Mouse (Mus musculus) stomach, postnatal 0 days (tissue): Measurements from ENCODE around the gene Ddx17. TPM values are rescaled to one million over a fixed set of nuclear protein-coding genes. Genes with fewer than 3 reads are reported as not detected.

Source experiments
- ATAC-seq: fragments of 200-750 bp; cut with Nextera tagmentation; 2 replicates; pipeline ENCODE4 v1.8.0; 2017; ENCODE audit not compliant: low FRiP score, low TSS enrichment
- DNase-seq: peaks from one replicate; pipeline ENCODE4 v3.0.0-alpha.2; 2016; ENCODE audit warnings: low spot score
- H3K27ac ChIP-seq: fragments of 300-500 bp; sonication (generic); replicated peaks from 2 replicates; pipeline ENCODE4 v1.5.1; 2014; ENCODE audit warnings: mild to moderate bottlenecking, control low read depth
- H3K27me3 ChIP-seq: fragments of 300-500 bp; sonication (generic); 2 replicates; pipeline ENCODE4 v1.6.1; 2014; ENCODE audit warnings: low read length; ENCODE audit not compliant: control insufficient read depth, insufficient read depth
- H3K36me3 ChIP-seq: fragments of 300-500 bp; sonication (generic); 2 replicates; pipeline ENCODE4 v1.6.1; 2014; ENCODE audit warnings: low read length, mixed read lengths; ENCODE audit not compliant: control insufficient read depth, insufficient read depth
- H3K4me1 ChIP-seq: fragments of 300-500 bp; sonication (generic); replicated peaks from 2 replicates; pipeline ENCODE4 v1.6.1; 2014; ENCODE audit warnings: antibody characterized with exemption; ENCODE audit not compliant: control insufficient read depth, insufficient read depth
- H3K4me2 ChIP-seq: fragments of 300-500 bp; sonication (generic); replicated peaks from 2 replicates; pipeline ENCODE4 v1.6.1; 2014; ENCODE audit warnings: low read depth, mild to moderate bottlenecking, control low read depth, moderate library complexity
- H3K4me3 ChIP-seq: fragments of 300-500 bp; sonication (generic); 2 replicates; pipeline ENCODE4 v1.5.1; 2014; ENCODE audit warnings: low read depth, low read length, control low read depth
- H3K9ac ChIP-seq: fragments of 300-500 bp; sonication (generic); 2 replicates; pipeline ENCODE4 v1.6.1; 2014; ENCODE audit warnings: mild to moderate bottlenecking, low read length, control low read depth, mixed read lengths
- H3K9me3 ChIP-seq: fragments of 300-500 bp; sonication (generic); 2 replicates; pipeline ENCODE4 v1.6.1; 2016; ENCODE audit warnings: low read length; ENCODE audit not compliant: control insufficient read depth
- CTCF ChIP-seq: IDR thresholded peaks from 2 replicates; pipeline ENCODE4 v1.5.1; 2016; ENCODE audit warnings: antibody characterized with exemption, low read depth, mild to moderate bottlenecking, moderate library complexity
- EP300 ChIP-seq: optimal IDR thresholded peaks from 2 replicates; pipeline ENCODE3; 2016; ENCODE audit warnings: antibody characterized with exemption
- WGBS: fragments of 180-500 bp; shearing (Covaris S2); extraction: QIAGEN DNeasy Blood & Tissue Kit; methylation state at CpG from one replicate; pipeline ENCODE4 v1.1.7; 2014; 5-methylcytosine and 5-hydroxymethylcytosine counted together
- microRNA-seq: library from miRNA; unstranded; fragments of <30 nt; microRNA quantifications from one replicate; pipeline ENCODE4, GENCODE M21; 2016
- polyA plus RNA-seq: library from polyadenylated mRNA; unstranded; fragments of >200 nt; fragmentation: Nextera tagmentation; extraction: Ambion mirVana; gene quantifications from 2 replicates; pipeline ENCODE4 v1.2.1, GENCODE M21; 2015

Ddx17 gene
- polyA plus RNA-seq, 1 experiment from 2014 or later = 15.5 TPM

DNA sequence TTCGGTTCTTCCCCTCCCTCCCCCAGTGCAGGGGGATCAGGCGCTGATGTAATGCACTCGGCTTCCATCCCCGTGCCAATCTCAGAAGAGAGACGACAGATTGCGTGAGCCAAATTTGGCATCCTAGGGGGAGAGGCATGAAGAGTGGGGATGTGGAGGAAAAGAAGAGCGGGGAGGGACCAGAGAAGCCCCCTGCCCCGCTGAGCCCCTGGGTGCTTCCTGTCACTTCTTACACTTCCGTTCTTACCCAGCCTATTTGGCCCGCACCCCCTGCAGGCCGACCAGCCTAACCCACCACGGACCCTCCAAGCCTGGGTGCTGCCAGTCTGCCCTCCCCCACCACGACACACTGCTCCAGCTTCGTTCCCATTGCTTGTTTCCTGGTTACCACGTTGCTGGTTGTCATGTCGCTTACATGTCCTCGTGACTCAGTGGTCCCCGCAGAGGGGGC, 43.6 kb downstream of the Ddx17 start:
- Histone ChIP-seq H3K9me3 (no peaks in the 10 kb centered on the region), H3K27me3 (peaks cover 18% of the 10 kb centered on the region)

DNA sequence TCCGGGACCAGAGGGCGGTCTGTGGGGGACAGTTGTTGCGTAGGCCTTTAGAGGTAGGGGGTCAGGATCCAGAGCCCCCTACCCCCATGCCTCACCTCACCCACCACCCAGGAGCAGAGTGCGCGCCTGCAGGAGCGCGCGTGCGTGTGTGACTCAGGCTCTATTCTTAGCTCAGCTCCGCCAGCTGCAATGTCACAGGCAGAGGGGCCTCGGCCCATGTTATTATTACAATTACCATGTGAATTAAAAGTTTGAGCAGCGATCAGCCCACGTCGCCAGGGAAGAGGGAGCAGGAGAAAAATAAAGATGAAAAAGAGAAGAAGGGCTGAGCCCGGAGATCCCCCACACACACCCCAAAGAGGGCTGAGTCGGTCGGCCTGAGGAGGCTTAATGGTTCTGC, 46.4 kb downstream of the Ddx17 start:
- no peak for DNase-seq
- no peak for ATAC-seq
- no peaks in the 10 kb centered on the region for H3K9me3 ChIP-seq
- peaks cover 9% of the 10 kb centered on the region; the same call in 1 of the 2 replicates for H3K27me3 ChIP-seq
- no peak overlapping the region for H3K9ac ChIP-seq
- H3K4me1 ChIP-seq = no peaks in the 10 kb centered on the region
- 64% methylated on average over 17 of the region's 17 CpGs for WGBS
- no peaks in the 10 kb centered on the region for H3K36me3 ChIP-seq
- no peak overlapping the region for H3K27ac ChIP-seq
- no peak overlapping the region for H3K4me2 ChIP-seq
- no peak overlapping the region for H3K4me3 ChIP-seq
- no peak for TF ChIP-seq CTCF
- TF ChIP-seq EP300 = no peak

More for the DNA sequence above, 43.6 kb downstream of the Ddx17 start:
- Histone ChIP-seq H3K4me2 (no peak overlapping the region), H3K9ac (no peak overlapping the region), H3K4me3 (no peak overlapping the region), H3K4me1 (peaks cover 3% of the 10 kb centered on the region; the same call in 1 of the 2 replicates), H3K36me3 (no peaks in the 10 kb centered on the region), H3K27ac (no peak overlapping the region)
- WGBS = 15% methylated on average over 18 of the region's 18 CpGs
- DNase-seq = no peak
- TF ChIP-seq EP300 = no peak
- TF ChIP-seq CTCF = no peak
- ATAC-seq = no peak

- no peak overlapping the region for H3K4me3 ChIP-seq
- H3K9me3 ChIP-seq = no peaks in the 10 kb centered on the region
- H3K36me3 ChIP-seq = no peaks in the 10 kb centered on the region
- no peaks in the 10 kb centered on the region for H3K27me3 ChIP-seq
- no peak overlapping the region for H3K9ac ChIP-seq
- no peak for DNase-seq
- no peaks in the 10 kb centered on the region for H3K4me1 ChIP-seq
- TF ChIP-seq EP300 = no peak
- no peak for TF ChIP-seq CTCF
- H3K27ac ChIP-seq = no peak overlapping the region
- 0 out of 2 replicates have a peak, but pooled peaks have one; percentile 41 for ATAC-seq
- no peak overlapping the region for H3K4me2 ChIP-seq
- 37% methylated on average over 18 of the region's 18 CpGs for WGBS
Measured at GRCm38 (mm10) chr15:79493527-79493926, 53.0 kb downstream of the Ddx17 start.

DNA sequence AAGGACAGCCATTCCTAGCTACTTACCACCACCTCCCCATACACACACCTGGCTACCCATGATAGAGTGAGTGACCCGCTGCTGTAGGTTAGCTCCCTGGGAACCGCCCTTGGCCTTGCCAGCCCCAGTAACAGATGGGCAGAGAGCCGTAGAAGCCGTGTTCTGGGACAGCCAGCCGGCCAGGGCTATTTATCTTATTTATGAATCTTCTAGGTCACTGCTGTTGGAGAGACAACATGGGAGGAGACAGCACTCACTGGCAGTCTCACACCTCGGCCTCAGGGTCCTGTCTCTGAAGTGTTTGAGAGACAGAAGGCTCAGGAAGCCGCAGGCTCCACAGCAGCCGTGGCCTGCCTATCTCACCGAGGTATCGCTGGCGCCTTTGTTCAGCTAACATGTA, 57.1 kb downstream of the Ddx17 start:
- H3K4me1 ChIP-seq = no peaks in the 10 kb centered on the region
- no peak for TF ChIP-seq EP300
- no peak for TF ChIP-seq CTCF
- no peaks in the 10 kb centered on the region for H3K36me3 ChIP-seq
- H3K9ac ChIP-seq = no peak overlapping the region
- H3K27ac ChIP-seq = no peak overlapping the region
- H3K4me3 ChIP-seq = no peak overlapping the region
- H3K4me2 ChIP-seq = no peak overlapping the region
- WGBS = 57% methylated on average over 11 of the region's 11 CpGs
- ATAC-seq = no peak
- H3K27me3 ChIP-seq = no peaks in the 10 kb centered on the region
- H3K9me3 ChIP-seq = no peaks in the 10 kb centered on the region
- DNase-seq = no peak

DNA sequence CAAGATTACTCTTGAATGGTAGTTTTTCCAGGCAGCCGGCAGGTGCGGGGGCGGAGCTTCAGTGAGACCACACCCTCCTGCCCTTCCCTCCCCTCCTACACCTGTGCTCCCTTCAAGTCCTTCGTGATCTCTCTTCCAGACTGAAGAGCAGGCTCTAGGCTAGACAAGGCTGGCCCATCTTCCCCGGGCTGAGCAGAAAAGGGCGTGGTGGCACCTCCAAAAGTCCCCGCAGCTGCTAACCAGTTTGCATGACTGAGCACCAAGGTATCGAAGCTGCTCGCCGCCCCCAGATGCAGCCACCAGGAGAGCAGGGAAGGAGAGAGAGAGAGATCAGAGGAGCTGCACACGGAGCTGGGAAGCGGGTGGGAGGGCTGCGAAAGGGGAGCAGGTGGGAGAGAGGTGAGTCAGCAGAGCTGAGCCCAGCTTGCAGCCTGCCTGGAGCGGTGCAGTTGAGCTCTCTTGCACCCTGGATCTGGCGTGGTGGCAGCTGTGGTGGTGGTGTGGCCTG, 65.3 kb downstream of the Ddx17 start:
- H3K4me3 ChIP-seq = no peak overlapping the region
- DNase-seq (peak; percentile 73), ATAC-seq (peak; percentile 49; the same call in 1 of the 2 replicates)
- TF ChIP-seq CTCF = 0 out of 2 replicates have a peak, but pooled peaks have one; percentile 0
- TF ChIP-seq EP300 = no peak
- H3K27ac ChIP-seq = no peak overlapping the region
- H3K4me2 ChIP-seq = no peak overlapping the region
- no peak overlapping the region for H3K9ac ChIP-seq
- no peaks in the 10 kb centered on the region for H3K36me3 ChIP-seq
- H3K9me3 ChIP-seq = no peaks in the 10 kb centered on the region
- no peaks in the 10 kb centered on the region for H3K27me3 ChIP-seq
- no peaks in the 10 kb centered on the region for H3K4me1 ChIP-seq
- WGBS = 10% methylated on average over 15 of the region's 15 CpGs

Small RNA genes lying within 50 kb of the gene (microRNA-seq; reads per million reads assigned to microRNA genes)
- gene Gm27903 = not detected

Other genes starting within 250 kb of the Ddx17 start
- 8.8 and 9.4 TPM in 2 replicates for gene Pla2g6, start 218.4 kb downstream of the Ddx17 start, polyA plus RNA-seq
- gene Maff, start 200.1 kb downstream of the Ddx17 start, polyA plus RNA-seq = 11.4 and 11.9 TPM in 2 replicates
- 21.2 and 22.3 TPM in 2 replicates for gene Tmem184b, start 143.2 kb downstream of the Ddx17 start, polyA plus RNA-seq
- gene Csnk1e, start 91.2 kb downstream of the Ddx17 start, polyA plus RNA-seq = 44.8 and 50.8 TPM in 2 replicates
- not detected in 2 replicates for gene Kcnj4, start 41.5 kb downstream of the Ddx17 start, polyA plus RNA-seq
- gene Kdelr3, start 30.3 kb downstream of the Ddx17 start, polyA plus RNA-seq = 65.8 and 81.7 TPM in 2 replicates
- 1.6 and 1.7 TPM in 2 replicates for gene Dmc1, start 58.4 kb upstream of the Ddx17 start, polyA plus RNA-seq
- gene Fam227a, start 112.2 kb upstream of the Ddx17 start, polyA plus RNA-seq = 0.29 and 0.41 TPM in 2 replicates
- 30.2 and 31.2 TPM in 2 replicates for gene Cby1, start 112.5 kb upstream of the Ddx17 start, polyA plus RNA-seq
- gene Tomm22, start 124.1 kb upstream of the Ddx17 start, polyA plus RNA-seq = 186 and 196 TPM in 2 replicates
- 11.7 and 13.4 TPM in 2 replicates for gene Josd1, start 141.2 kb upstream of the Ddx17 start, polyA plus RNA-seq
- 13.3 and 17.1 TPM in 2 replicates for gene Gtpbp1, start 144.1 kb upstream of the Ddx17 start, polyA plus RNA-seq
- 2.2 TPM in 2 replicates for gene Sun2, start 195.8 kb upstream of the Ddx17 start, polyA plus RNA-seq
- 30.5 and 31.4 TPM in 2 replicates for gene Dnal4, start 231.1 kb upstream of the Ddx17 start, polyA plus RNA-seq